26 mouse cellular contexts compared by ENCODE assay signal in the genomic region with DNA sequence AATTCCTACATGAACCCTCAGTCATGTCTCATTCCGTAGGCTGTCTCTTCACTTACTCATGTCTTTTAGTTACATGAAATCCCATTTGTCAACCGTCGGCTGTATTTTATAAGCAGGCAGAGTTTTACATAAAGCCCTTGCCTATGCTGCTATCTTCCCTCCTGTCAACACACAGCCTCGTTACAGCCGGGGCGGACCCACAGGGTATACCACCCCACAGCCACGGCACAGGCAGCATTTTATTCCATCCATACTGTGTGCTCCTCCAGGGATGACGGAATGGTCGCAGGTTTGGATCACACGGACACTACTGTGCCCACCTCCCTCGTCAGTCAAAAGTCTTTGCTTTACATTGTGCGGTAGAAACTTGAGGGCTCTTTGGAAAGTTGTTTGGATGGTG. TPM values are rescaled to one million over a fixed set of nuclear protein-coding genes. Genes with fewer than 3 reads are reported as not detected.
DNase-seq lines count a peak whose midpoint lies in the region; ATAC-seq and TF ChIP-seq lines count a peak whose summit lies in the region.
"Had no signal": no experiment of that assay in that cellular context is flagged by ENCODE, and none has a peak within 500 bp of the region (broad histone marks: within the 10 kb centered on the region; RNA-seq: fewer than 3 reads in every experiment).

No protein-coding gene starts in this region.

- no peaks in the 10 kb centered on the region for H3K9me3 ChIP-seq in heart, embryonic 13.5 days
- no peaks in the 10 kb centered on the region for H3K9me3 ChIP-seq in heart, embryonic 16.5 days (replicated peaks; ENCODE audit: control insufficient read depth, low read length)
- H3K9me3 ChIP-seq: forebrain, embryonic 10.5 days; forebrain, embryonic 13.5 days; G1E had no signal

- no peak for TF ChIP-seq CTCF in gastrocnemius, adult 2 months (IDR thresholded peaks at IDR 0.05)

- H3K27me3 ChIP-seq in heart, embryonic 13.5 days (replicated peaks) = no peaks in the 10 kb centered on the region
- no peaks in the 10 kb centered on the region for H3K27me3 ChIP-seq in heart, embryonic 16.5 days (ENCODE audit: control insufficient read depth, insufficient read depth, low read length)
- H3K27me3 ChIP-seq: CH12.LX; forebrain, embryonic 13.5 days; Patski had no signal

- peaks cover 41% of the 10 kb centered on the region for H3K4me1 ChIP-seq in heart, embryonic 13.5 days
- H3K4me1 ChIP-seq in heart, embryonic 16.5 days (ENCODE audit: control insufficient read depth, insufficient read depth, low read length) = peaks cover 24% of the 10 kb centered on the region

- H3K27ac ChIP-seq in gastrocnemius, adult 2 months = peak overlapping the region; percentile 51
- H3K27ac ChIP-seq in heart, embryonic 13.5 days (replicated peaks) = peak overlapping the region; percentile 40; the same call in 1 of the 2 replicates
- H3K27ac ChIP-seq in heart, embryonic 16.5 days (ENCODE audit: low read length) = peak overlapping the region; percentile 46
- H3K27ac ChIP-seq: forebrain, embryonic 10.5 days; forebrain, embryonic 13.5 days; hindbrain, embryonic 14.5 days; hindbrain, postnatal 0 days had no signal

- DNase-seq in gastrocnemius, adult 2 months = no peak
- no peak for DNase-seq in gastrocnemius, postnatal 10 days
- no peak for DNase-seq in heart, adult 11 months
- DNase-seq in heart, postnatal 10 days = no peak
- DNase-seq: adrenal gland, postnatal 10 days; adrenal gland, postnatal 36 days; B cell, adult 2 months; cerebellum, adult 18-20 months; cerebellum, adult 9-10 months; cerebellum, postnatal 14 days; gastrocnemius, postnatal 14 days; heart, adult 18-20 months; heart, postnatal 4 days; kidney, adult 18-20 months; kidney, adult 9 months had no signal

- no peak overlapping the region for H3K4me3 ChIP-seq in gastrocnemius, adult 2 months
- no peak overlapping the region for H3K4me3 ChIP-seq in heart, embryonic 13.5 days
- H3K4me3 ChIP-seq in heart, embryonic 16.5 days (ENCODE audit: low read length) = no peak overlapping the region
- H3K4me3 ChIP-seq: forebrain, embryonic 10.5 days; forebrain, embryonic 13.5 days had no signal

- intact Hi-C loops in gastrocnemius, adult 2 months (cut with DNase I) = no loop called here
- intact Hi-C loops in heart, postnatal 10 days (cut with DNase I) = no loop called here

- H3K4me2 ChIP-seq in heart, embryonic 13.5 days = peak overlapping the region; percentile 37
- H3K4me2 ChIP-seq in heart, embryonic 16.5 days (ENCODE audit: low read depth, low read length) = peak overlapping the region; percentile 24; the same call in 1 of the 2 replicates
- H3K4me2 ChIP-seq: forebrain, embryonic 13.5 days; hindbrain, embryonic 14.5 days had no signal

- ATAC-seq in heart, embryonic 13.5 days (ENCODE audit: extremely low read depth, insufficient number of reproducible peaks, low FRiP score, low TSS enrichment) = no peak
- peak; percentile 42; the same call in 1 of the 2 replicates for ATAC-seq in heart, embryonic 16.5 days (replicated peaks; ENCODE audit: extremely low read depth, insufficient read depth, low FRiP score)
- ATAC-seq: forebrain, embryonic 13.5 days; forebrain, embryonic 16.5 days; hindbrain, postnatal 0 days; inflammation-experienced regulatory T-cells, adult 6 months; Patski had no signal

- peaks cover 1% of the 10 kb centered on the region; the same call in 1 of the 2 replicates for H3K36me3 ChIP-seq in heart, embryonic 13.5 days
- H3K36me3 ChIP-seq in heart, embryonic 16.5 days (ENCODE audit: control insufficient read depth, insufficient read depth) = no peaks in the 10 kb centered on the region
- H3K36me3 ChIP-seq: forebrain, embryonic 10.5 days had no signal

- H3K9ac ChIP-seq in heart, embryonic 13.5 days = no peak overlapping the region
- no peak overlapping the region for H3K9ac ChIP-seq in heart, embryonic 16.5 days (ENCODE audit: low read length)
- H3K9ac ChIP-seq: forebrain, embryonic 13.5 days; hindbrain, embryonic 14.5 days had no signal

- 31% methylated on average over 12 of the region's 12 CpGs for WGBS in heart, embryonic 13.5 days
- WGBS in heart, embryonic 16.5 days = 35% methylated on average over 12 of the region's 12 CpGs

RNA-seq across cellular contexts. Expression of gene Dirc2, which starts 28.8 kb away (rescaled TPM):
- total RNA-seq in gastrocnemius, adult 2 months (2021) = 10 to 100 TPM; 53.7 to 70.8 TPM
- total RNA-seq in gastrocnemius, postnatal 10 days (2021) = 10 to 100 TPM; 29.2 to 35.4 TPM
- polyA plus RNA-seq in heart, embryonic 13.5 days (2015; fragmentation: Nextera tagmentation; extraction: Ambion mirVana) = 10.6 and 11.1 TPM in 2 replicates
- 10.1 and 12.0 TPM in 2 replicates for polyA plus RNA-seq in heart, embryonic 16.5 days (2015; fragmentation: Nextera tagmentation; extraction: Ambion mirVana)
- total RNA-seq in heart, postnatal 10 days (2021) = 10 to 100 TPM; 47.1 to 50.2 TPM

RNA-seq across cellular contexts. Expression of gene Hspbap1, which starts 29.8 kb away (rescaled TPM):
- 1 to 10 TPM; 3.1 to 3.3 TPM for total RNA-seq in gastrocnemius, adult 2 months (2021)
- total RNA-seq in gastrocnemius, postnatal 10 days (2021) = 1 to 10 TPM; 2.6 to 3.7 TPM
- polyA plus RNA-seq in heart, embryonic 13.5 days (2015; fragmentation: Nextera tagmentation; extraction: Ambion mirVana) = 8.7 and 9.5 TPM in 2 replicates
- 8.3 and 9.4 TPM in 2 replicates for polyA plus RNA-seq in heart, embryonic 16.5 days (2015; fragmentation: Nextera tagmentation; extraction: Ambion mirVana)
- total RNA-seq in heart, postnatal 10 days (2021) = 1 to 10 TPM; 2.8 to 3.8 TPM
